Mouse (Mus musculus): ENCODE results near the gene S100a4.

Gene S100a4

DNA sequence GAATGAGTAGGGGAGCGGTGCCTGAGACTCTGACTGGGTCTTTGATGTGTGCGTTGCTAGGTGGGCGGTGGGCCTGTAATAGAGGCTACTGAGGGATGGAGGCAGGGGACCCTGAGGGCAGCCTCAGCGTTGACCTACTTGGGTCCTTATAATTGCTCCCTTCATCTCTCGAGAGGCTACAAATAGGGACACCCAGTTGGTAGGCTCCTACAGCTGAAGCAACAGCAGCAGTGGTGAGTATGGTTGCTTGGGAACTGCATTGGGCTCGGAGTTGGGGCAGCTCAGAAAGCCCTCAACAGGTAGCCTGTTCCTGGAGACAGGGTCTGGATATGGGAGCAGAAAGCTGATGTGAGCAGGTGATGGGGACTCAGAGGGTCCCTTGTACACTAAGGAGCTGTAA, 3.5 kb upstream of the S100a4 start:
- DNase-seq (ENCODE audit: low spot score in 2 of 2), result no peak

DNA sequence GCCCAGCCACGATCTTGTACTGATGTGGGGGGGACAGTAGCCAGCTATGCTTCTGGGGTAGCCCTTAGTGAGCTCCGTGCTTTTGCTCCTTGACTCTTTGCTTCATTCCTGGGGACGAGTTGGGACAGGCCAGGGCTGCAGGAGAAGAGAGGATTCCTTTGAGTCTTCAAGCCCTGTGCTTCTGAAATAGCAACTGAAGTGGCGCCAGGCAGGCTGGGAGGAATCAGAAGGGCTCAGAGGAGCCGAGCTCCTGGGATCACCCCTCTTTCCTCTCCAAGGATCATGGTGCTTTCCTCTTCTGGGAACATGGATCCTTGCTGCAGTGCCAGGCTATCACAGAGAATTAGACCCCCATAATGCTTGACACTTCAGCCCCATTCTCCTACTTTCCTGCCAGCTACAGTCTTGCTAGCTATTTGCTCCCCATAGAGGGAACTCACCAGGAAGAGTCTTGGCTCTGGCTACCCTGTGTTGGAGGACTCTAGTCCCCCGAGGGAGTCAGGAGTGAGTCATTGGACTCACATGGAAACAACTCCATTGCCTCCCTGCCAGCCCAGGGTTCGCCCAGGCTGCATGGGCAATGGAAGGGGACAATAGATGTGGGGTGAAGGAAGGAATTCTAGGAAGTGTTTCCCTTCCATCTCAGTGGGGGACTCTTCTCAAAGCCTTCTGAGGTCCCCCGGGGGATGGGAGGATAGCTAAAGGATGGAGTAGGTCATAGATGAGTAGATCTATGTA, 2.9 kb upstream of the S100a4 start:
- DNase-seq (ENCODE audit: low spot score in 2 of 2), result no peak

DNA sequence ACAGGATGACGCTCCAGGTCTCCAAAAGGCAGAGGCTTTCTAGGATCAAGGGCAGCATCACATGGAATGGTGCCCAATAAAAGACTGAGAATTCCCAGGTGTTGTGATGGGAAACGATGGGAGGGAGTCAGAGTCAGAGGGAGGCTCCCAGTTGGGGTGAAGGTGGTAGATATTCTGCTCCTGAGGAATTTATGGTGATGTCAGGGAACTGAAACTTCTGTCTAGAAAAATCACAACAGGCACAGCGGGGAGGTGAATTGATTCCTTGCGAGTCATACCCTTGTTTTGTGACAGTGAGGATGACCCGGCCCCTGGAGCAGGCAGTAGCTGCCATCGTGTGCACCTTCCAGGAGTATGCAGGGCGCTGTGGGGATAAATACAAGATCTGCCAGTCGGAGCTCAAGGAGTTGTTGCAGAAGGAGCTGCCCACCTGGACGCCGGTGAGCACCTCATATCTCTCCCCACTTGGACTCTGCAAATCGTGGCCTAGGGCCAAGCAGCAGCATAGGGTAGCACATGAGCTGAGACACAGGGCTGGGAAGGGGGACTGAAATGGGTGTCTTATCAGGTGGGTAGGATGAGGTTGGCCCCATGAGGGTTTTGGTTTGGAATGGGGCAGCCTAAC, 2.0 kb upstream of the S100a4 start, which contains the start of gene Gm42674:
TSS of gene Gm42674 (plus strand) at position 419 of the 625 bp plus-strand sequence.
- no peak for DNase-seq (ENCODE audit: low spot score in 2 of 2)

DNA sequence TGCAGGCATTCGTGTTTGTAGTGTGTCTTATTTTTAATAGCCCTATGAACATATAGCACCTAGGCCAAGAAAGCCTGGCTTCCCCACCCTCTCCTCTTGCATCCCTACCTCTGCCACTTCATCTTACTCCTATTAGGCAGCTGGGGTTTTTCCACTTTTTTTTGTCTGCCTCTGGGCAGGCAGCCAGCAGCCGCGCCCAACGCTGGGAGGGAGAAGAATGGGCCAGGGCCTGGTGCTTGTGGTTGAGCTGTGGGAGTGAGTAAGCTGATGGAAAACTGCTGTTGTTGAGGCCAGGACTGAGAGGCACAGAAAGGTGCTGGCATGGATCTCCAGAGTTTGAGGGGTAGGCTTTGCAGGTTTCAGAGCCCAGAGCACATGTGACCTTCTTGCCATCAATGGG, 845 bp downstream of the S100a4 start:
- no peak for DNase-seq (ENCODE audit: low spot score in 2 of 2)

DNA sequence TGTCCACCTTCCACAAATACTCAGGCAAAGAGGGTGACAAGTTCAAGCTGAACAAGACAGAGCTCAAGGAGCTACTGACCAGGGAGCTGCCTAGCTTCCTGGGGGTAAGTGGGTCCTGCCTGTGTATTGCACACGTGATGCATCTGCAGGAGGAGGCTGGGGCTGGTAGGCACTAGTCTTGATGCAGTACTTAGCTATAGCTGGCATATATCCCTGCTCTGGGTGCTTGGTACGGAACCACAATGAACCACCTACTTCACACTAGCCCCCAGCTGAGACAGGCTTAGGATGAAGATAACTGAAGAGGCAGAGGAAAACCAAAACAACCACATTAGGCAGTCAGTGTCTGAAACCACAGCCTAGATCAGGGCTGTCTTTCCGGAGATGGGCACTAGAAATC, 1.5 kb downstream of the S100a4 start:
- no peak for DNase-seq (ENCODE audit: low spot score in 2 of 2)

DNA sequence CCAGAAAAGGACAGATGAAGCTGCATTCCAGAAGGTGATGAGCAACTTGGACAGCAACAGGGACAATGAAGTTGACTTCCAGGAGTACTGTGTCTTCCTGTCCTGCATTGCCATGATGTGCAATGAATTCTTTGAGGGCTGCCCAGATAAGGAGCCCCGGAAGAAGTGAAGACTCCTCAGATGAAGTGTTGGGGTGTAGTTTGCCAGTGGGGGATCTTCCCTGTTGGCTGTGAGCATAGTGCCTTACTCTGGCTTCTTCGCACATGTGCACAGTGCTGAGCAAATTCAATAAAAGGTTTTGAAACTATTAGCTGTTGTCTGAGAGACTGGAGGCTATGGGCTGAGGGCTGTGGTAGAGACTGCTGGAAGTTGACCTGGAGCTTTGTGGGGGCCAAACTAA, 2.2 kb downstream of the S100a4 start:
- no peak for DNase-seq (ENCODE audit: low spot score in 2 of 2)

DNA sequence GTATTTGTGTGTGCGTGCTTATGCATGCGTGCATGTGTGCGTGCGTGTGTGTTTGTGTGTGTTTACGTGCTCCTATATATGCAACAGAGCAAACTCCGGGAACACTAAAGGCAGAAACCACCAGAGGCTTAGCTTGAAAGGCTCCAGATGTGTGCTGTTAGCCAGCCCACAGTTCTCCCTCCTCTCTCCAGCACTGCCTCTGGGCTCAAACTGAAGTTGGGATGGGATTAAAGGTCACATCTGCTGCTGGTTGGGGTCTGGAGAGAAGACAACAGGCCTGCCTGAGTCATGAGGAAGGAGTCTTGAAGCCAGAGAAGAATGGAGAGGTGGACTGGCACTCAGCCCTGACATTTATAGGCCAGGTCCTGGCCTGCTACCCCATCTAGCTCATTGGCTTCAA, 2.6 kb downstream of the S100a4 start:
- DNase-seq (ENCODE audit: low spot score in 2 of 2), result no peak

DNA sequence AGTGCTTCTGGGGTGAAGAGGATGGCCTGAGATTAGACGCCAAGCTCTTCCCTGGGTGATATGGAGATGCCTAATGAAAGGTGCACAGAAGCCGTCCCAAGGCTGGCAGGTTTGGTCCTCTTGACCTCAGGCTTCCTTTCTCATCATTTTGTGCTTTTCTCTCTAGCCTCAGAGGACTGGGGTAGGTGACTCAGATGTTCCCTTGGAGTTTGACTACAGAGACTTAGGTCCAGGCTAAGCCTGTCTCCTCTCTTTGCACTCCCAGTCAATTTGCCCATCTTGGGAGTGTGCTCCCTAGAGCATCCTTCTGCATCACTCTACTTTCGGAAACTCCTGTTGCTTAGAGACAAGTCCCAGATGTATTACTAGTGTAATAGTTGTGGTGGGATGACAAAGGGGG, 3.8 kb downstream of the S100a4 start:
- DNase-seq (ENCODE audit: low spot score in 2 of 2), result no peak

DNA sequence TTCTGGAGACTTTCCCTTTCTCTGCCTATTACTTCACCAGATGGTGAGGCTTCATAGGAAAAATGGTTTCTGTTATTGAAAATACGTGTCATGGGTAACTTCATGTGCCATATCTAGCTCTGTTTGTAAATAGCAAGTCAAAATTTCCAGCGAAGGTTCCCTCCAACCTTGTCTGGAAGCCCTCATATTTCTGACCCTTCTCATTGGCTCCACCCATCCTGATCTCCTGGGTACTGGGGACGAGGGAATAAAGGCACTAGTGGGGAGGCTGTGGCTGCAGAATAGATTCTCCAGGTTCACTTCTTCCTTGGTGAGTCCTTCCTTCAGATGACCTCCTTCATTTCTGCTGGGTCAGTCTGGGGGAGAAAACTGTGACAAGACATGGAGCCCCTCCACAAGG, 4.7 kb downstream of the S100a4 start, which contains the start of gene S100a5:
TSS of gene S100a5 (plus strand) at position 301 of the 400 bp plus-strand sequence.
- no peak for DNase-seq (ENCODE audit: low spot score in 2 of 2)

DNA sequence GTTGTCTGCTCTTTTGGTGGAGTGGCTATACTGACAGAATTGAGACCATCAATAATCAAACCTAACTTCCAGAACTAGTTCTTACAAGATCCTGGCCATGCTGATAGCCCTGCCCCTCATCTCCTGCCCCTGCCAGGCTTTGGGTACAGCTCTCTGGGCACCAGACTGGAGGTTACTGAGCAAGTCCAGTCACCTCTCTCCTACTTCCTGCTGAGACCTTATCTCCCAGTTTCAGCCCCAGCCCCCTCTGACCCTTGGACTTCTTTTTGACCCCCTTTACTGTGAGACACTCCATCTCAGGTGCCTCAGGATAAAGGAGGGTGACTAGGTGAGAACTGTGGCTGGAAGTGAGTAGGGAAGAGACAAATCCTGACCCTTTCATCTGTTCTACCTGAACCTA, 5.5 kb downstream of the S100a4 start:
- DNase-seq (ENCODE audit: low spot score in 2 of 2), result no peak

DNA sequence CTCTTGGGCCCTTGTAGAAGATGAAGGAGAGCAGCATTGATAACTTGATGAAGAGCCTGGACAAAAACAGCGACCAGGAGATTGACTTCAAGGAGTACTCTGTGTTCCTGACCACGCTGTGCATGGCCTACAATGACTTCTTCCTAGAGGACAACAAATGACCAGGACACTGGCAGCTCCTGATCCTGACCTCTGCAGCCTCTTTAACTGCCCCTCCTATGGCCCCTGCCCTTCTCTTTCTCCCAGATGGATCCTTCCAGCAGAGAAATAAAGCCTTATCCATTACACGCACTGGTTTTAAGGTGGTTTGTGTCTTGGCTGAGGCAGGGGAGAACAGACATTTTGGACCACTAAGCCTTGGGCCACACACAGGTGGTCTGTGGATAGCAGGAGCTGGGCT, 7.9 kb downstream of the S100a4 start:
- DNase-seq (ENCODE audit: low spot score in 2 of 2), result no peak

DNA sequence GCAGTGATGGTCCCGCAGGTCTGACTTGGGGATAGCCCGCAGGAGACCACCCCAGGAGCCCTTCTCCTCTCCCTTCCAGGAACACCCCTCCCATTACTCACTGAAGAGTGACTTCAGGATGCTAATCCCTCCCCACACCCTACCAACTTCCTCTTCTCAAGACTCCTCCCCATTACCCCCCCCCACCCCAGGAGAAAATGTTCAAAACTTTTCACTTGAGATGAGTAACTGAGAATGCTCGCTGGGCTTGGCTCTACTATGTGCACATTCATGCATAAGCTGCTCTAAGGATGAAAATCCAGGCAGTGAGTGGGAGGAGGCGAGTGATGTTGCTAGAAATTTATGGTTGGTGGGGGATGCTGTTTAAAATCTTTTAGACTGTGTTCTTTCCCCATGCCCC, 8.5 kb downstream of the S100a4 start:
- no peak for DNase-seq (ENCODE audit: low spot score in 2 of 2)

DNA sequence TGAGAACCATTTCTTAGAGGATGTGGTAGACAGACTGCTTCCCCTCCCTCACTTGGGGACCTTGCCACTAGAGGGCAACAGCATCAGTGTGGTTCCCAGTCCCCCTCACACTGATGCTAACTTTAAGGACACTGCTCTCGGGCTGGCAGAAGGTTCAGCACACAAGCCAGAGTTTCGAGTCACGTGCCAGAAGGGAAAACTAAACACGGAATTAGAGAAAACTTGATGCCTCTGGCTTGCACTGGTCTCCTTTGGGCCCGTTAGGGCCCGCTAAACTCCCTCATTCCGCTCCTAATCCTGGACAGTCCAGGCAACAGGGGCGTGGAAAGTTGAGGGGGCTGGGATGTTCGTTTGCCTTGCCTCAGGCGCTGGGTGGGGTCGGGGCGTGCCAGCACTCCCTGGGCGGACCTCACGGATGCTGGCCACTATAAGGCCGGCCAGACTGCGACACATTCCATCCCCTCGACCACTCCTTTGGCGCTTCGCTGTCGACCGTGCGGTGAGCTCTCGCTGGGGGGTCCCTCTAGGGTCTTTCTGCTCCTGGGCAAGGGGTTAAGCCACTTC, 9.2 kb downstream of the S100a4 start, which contains the start of gene S100a6:
TSS of gene S100a6 (plus strand) at position 155 of the 564 bp plus-strand sequence.
- peak; percentile 76 to 83 for DNase-seq (ENCODE audit: low spot score in 2 of 2)

DNA sequence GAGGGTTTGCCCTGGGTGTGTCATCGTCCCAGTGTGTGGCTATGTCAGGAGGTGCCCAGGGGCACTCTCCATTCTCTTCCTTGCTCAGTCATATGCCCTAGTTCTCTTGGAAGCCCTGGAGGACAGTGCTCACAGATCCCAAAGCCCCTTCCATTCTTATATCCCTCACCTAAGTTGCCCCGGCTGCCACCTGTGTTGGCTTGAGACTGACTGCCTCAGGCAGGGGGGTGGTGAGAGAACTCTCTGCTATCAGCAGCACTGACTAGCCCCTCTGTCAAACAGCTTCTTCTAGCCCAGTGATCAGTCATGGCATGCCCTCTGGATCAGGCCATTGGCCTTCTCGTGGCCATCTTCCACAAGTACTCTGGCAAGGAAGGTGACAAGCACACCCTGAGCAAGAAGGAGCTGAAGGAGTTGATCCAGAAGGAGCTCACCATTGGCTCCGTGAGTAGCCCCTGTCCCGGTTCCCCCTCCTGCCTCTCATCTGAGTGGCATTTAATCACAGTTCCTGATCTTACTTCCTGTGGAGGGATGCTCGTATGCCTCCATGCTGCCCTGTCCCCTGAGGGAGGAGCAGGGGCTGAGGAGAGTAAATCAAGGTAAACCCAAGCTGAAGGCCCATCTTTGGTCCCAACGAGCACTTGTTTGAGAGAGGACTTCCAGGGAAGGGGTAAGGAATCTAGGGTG, 10.0 kb downstream of the S100a4 start:
- DNase-seq (ENCODE audit: low spot score in 2 of 2), result no peak

DNA sequence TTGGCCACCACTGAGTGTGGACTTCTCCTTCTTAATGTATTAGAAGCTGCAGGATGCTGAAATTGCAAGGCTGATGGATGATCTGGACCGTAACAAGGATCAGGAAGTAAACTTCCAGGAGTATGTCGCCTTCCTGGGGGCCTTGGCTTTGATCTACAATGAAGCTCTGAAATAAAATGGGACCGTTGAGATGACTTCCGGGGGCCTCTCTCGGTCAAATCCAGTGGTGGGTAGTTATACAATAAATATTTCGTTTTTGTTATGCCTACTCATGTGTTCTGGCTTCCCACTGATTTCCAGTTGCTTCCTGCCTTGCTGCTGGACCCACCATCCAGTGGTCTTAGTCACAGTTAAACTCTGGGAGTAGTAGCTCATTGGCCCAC, 10.6 kb downstream of the S100a4 start:
- DNase-seq (ENCODE audit: low spot score in 2 of 2), result no peak

DNA sequence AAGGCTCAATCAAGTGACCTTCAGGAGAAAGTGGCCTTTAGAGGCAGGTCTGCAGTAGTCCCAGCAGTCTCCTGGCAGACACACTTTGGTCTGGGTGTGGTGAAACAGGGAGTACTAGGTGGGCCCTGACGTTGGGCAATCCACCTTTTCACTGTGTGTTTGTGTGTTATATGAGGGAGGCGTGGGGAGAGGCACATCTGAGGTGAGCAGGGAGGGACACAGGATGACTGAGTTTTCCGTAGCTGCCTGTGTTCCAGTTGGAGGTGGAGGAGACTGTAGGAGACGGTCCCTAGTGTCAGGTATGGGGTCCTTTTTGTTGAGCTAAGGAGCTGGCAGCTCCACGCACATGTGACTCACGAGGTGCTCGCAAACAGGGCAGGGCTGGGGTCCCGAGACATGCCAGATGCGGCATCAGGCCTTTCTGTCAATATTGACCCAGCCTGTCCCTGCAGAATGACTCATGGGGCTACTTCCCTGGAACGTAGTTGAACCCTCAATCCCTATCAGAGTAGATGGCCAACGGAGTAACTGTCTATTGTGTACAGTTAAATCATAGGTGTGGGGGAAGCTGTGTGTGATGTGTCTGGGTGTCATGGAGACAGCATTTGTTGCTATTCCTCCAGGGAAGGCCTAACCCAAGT, 11.2 kb downstream of the S100a4 start:
- no peak for DNase-seq (ENCODE audit: low spot score in 2 of 2)

DNA sequence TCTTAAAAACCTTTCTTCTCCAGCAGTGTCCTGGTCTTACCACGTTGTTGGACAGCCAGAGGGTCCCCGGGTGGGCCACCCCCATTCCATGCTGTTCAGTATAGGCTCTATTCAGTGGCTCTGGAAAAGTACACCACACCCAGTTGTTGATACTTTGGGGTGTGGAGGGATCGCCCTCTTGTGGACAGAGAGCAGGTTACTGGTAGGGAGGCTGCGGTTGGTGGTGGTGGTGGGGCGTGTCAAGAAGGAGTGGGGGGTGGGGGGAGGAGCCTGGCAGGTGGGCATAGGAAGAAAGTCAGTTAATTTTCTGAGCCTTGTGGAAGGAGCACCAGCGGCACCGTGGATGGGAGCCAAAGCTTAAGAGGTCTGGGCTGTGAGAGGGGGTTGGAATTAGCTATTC, 11.8 kb downstream of the S100a4 start:
- peak; percentile 76 to 82 for DNase-seq (ENCODE audit: low spot score in 2 of 2)

DNA sequence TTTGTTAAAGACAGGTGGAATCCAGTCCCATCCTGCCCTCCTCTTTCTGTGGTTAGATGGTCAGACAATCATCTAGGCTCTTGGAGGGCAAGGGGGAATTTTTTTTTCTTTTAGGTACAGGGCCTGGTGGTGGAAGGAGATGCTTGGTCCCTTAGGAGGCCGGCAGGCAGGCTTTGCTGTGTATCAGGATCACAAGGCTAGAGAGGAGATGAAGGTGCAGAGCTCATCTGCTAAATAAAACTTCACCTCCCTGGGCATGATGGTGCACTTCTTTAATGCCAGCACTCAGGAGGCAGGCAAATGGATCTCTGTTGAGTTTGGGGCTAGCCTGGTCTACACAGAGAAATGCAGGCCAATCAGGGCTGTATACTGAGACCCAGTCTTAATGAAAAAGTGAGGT, 12.3 kb downstream of the S100a4 start:
- DNase-seq (ENCODE audit: low spot score in 2 of 2), result no peak

DNA sequence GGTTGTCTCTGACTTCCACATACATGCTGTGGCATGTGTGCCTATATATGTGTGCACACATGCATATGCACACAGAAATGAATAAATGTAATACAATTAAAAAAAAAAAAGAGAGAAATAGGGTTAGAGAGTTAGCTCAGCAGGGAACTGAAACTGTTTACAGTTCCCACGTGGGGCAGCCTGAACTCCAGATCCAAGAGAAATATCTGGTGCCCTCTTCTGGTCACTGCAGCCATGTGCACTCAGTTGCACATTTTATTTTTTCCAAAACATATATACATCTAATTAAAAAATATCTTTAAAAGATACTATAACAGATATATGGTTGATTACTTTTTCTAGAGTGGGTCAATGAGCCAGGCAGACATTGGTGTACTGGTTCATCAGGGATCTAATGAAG, 14.0 kb downstream of the S100a4 start:
- DNase-seq (ENCODE audit: low spot score in 2 of 2), result no peak

DNA sequence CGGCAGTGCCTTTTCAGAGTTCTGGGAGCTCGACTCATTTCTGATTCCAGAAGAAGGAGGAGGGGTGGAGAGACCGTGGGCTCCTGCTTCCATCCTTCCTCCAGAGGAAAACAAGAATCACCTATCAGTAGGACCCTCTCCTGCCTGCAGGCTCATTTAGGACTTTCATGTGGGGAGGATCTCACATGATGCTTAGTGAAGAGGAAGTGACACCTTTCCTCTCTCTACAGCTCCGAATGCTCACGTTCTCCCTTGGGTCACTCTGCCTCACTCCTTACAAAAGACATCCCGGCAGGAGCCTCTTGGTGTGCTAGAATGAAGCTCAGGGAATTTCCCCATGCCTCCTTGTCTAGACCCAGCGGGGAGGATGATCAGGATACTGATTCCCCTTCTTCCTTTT, 18.0 kb downstream of the S100a4 start:
- DNase-seq (ENCODE audit: low spot score in 2 of 2), result no peak

DNA sequence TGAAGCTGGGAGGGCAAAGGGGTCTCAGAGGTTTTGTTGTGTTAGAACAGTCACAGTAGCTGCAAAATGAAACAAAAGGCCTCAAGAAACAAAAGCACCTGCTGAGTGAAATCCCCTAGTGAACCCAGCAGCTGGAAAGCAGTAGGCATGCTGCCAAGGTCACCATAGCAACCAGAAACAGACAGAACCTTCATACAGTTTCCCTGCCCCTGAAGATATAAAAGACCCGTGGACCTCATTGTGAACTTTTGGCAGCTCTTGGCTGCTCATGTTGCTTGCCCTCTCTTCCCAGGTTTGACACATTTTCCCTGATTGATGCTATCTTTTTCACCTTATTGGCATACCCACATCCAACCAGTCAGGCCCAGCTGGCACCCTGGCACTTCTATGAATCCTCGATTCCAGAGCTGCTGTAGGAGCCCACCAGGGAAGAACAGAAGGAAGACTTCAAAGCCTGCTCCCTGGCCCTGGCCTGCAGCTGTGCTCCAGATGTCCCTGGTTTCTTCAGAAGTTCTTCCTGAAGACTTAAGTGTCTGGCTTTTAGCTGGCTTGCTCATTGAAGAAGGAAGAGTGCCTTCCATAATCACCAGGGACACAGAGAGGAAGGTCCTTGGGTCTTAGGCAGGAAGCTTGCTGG, 20.0 kb downstream of the S100a4 start:
- peak in 1 of 2 experiments; percentile 43 for DNase-seq (ENCODE audit: low spot score in 2 of 2)

DNA sequence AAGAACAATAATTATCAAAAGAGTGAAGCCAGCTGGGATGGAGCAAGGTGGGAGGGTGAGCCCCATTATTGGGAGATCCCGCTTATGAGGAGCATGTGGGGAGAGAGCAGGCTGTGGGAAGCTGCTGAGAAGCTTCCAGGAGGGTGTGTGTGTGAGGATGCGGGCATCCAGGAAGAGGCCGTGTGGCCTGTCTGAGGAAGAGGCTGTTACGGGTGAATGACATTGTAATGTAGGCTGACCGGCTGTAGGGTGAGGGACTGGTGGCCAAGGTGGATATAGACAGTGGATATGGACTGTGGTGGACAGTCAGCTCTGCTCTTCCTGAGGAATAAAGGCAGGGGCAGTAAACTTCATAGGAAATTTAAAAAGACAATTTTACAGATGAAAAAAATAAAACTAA, 21.9 kb downstream of the S100a4 start:
- no peak for DNase-seq (ENCODE audit: low spot score in 2 of 2)
